Mouse (Mus musculus): ENCODE data around the gene Ralgps1. TPM values are rescaled to one million over a fixed set of nuclear protein-coding genes. Genes with fewer than 3 reads are reported as not detected.

Ralgps1 gene
- total RNA-seq, 4 experiments from 2014 or later, result 59.8 to 68.0 (median 67.1) TPM

- no peak for DNase-seq (ENCODE audit: low spot score in 2 of 2)
Measured at GRCm38 (mm10) chr2:33244880-33245279, 126.4 kb downstream of the Ralgps1 start.

- DNase-seq (ENCODE audit: low spot score in 2 of 2), result no peak
Measured at GRCm38 (mm10) chr2:33237581-33237980, 133.7 kb downstream of the Ralgps1 start.

- DNase-seq (ENCODE audit: low spot score in 2 of 2), result no peak
Measured at GRCm38 (mm10) chr2:33234848-33235247, 136.4 kb downstream of the Ralgps1 start.

GRCm38 (mm10) chr2:33233856-33234255, 137.4 kb downstream of the Ralgps1 start:
- no peak for DNase-seq (ENCODE audit: low spot score in 2 of 2)

GRCm38 (mm10) chr2:33232782-33233570, 138.3 kb downstream of the Ralgps1 start:
- DNase-seq (ENCODE audit: low spot score in 2 of 2), result no peak

- DNase-seq (ENCODE audit: low spot score in 2 of 2), result no peak
Measured at GRCm38 (mm10) chr2:33231788-33232187, 139.5 kb downstream of the Ralgps1 start.

- no peak for DNase-seq (ENCODE audit: low spot score in 2 of 2)
Measured at GRCm38 (mm10) chr2:33230701-33231100, 140.6 kb downstream of the Ralgps1 start.

- DNase-seq (ENCODE audit: low spot score in 2 of 2), result no peak
Measured at GRCm38 (mm10) chr2:33228551-33228950, 142.7 kb downstream of the Ralgps1 start.

- DNase-seq (ENCODE audit: low spot score in 2 of 2), result no peak
Measured at GRCm38 (mm10) chr2:33228077-33228476, 143.2 kb downstream of the Ralgps1 start.

- DNase-seq (ENCODE audit: low spot score in 2 of 2), result no peak
Measured at GRCm38 (mm10) chr2:33225921-33226320, 145.4 kb downstream of the Ralgps1 start.

- no peak for DNase-seq (ENCODE audit: low spot score in 2 of 2)
Measured at GRCm38 (mm10) chr2:33223656-33224358, 147.5 kb downstream of the Ralgps1 start.

GRCm38 (mm10) chr2:33222480-33222879, 148.8 kb downstream of the Ralgps1 start:
- DNase-seq (ENCODE audit: low spot score in 2 of 2), result no peak

GRCm38 (mm10) chr2:33221339-33221900, 149.9 kb downstream of the Ralgps1 start:
- peak in 1 of 2 experiments; percentile 61 for DNase-seq (ENCODE audit: low spot score in 2 of 2)

- DNase-seq (ENCODE audit: low spot score in 2 of 2), result no peak
Measured at GRCm38 (mm10) chr2:33220674-33221338, 150.5 kb downstream of the Ralgps1 start.

GRCm38 (mm10) chr2:33220246-33220645, 151.0 kb downstream of the Ralgps1 start:
- no peak for DNase-seq (ENCODE audit: low spot score in 2 of 2)

GRCm38 (mm10) chr2:33219637-33220036, 151.6 kb downstream of the Ralgps1 start:
- DNase-seq (ENCODE audit: low spot score in 2 of 2), result no peak

- no peak for DNase-seq (ENCODE audit: low spot score in 2 of 2)
Measured at GRCm38 (mm10) chr2:33218903-33219625, 152.2 kb downstream of the Ralgps1 start.

- no peak for DNase-seq (ENCODE audit: low spot score in 2 of 2)
Measured at GRCm38 (mm10) chr2:33217425-33217794, 153.9 kb downstream of the Ralgps1 start.

- no peak for DNase-seq (ENCODE audit: low spot score in 2 of 2)
Measured at GRCm38 (mm10) chr2:33216645-33217424, 154.5 kb downstream of the Ralgps1 start.
